Mouse (Mus musculus): ENCODE measurements around the gene Efemp2.

GRCm38 (mm10) chr19:5430408-5430807 lies 43.3 kb upstream of the Efemp2 start:
- TF ChIP-seq POLR2A (IDR thresholded peaks at IDR 0.05; ENCODE audit: control insufficient read depth in 1 of 2, insufficient read depth in 1 of 2, low read depth in 1 of 2, low read length in 2 of 2, poor library complexity in 1 of 2) (no peak), USF1 (IDR thresholded peaks at IDR 0.05; ENCODE audit: low read depth, low read length) (no peak), CTCF (IDR thresholded peaks at IDR 0.05 in 2 of 3, conservative IDR thresholded peaks at IDR 0.05 in 1 of 3; ENCODE audit: control insufficient read depth in 1 of 3, insufficient read depth in 1 of 3, low read depth in 2 of 3, low read length in 3 of 3, poor library complexity in 1 of 3, severe bottlenecking in 1 of 3) (no peak), CHD2 (IDR thresholded peaks at IDR 0.05; ENCODE audit: low read length) (no peak), UBTF (IDR thresholded peaks at IDR 0.05; ENCODE audit: borderline replicate concordance, insufficient read depth, low read depth, low read length) (no peak)
